Mouse (Mus musculus) limb, embryonic 10.5 days (tissue): ENCODE measurements around the gene Fut11. TPM values are rescaled to one million over a fixed set of nuclear protein-coding genes. Genes with fewer than 3 reads are reported as not detected.
"Not testable (repeated sequence)": the region's sequence is repeated elsewhere in the genome, so short reads cannot be mapped to it uniquely, and the experiment has no call there.

Experiments used
- DNase-seq: peaks from one replicate; pipeline ENCODE4 v3.0.0-alpha.2; 2017; ENCODE audit warnings: low spot score
- H3K27ac ChIP-seq: fragments of 300-500 bp; sonication (generic); 2 replicates; pipeline ENCODE4 v1.5.1; 2016; ENCODE audit warnings: mild to moderate bottlenecking
- H3K27me3 ChIP-seq: fragments of 300-500 bp; sonication (generic); 2 replicates; pipeline ENCODE4 v1.6.1; 2016; ENCODE audit warnings: low read depth, mild to moderate bottlenecking; ENCODE audit not compliant: poor library complexity, severe bottlenecking
- H3K36me3 ChIP-seq: fragments of 300-500 bp; sonication (generic); 2 replicates; pipeline ENCODE4 v1.6.1; 2016; ENCODE audit warnings: mild to moderate bottlenecking, moderate library complexity
- H3K4me1 ChIP-seq: fragments of 300-500 bp; sonication (generic); 2 replicates; pipeline ENCODE4 v1.6.1; 2016
- H3K4me3 ChIP-seq: fragments of 300-500 bp; sonication (generic); 2 replicates; pipeline ENCODE4 v1.5.1; 2016; ENCODE audit warnings: mild to moderate bottlenecking, moderate library complexity
- H3K9me3 ChIP-seq: fragments of 300-500 bp; sonication (generic); replicated peaks from 2 replicates; pipeline ENCODE4 v1.6.1; 2016; ENCODE audit warnings: mild to moderate bottlenecking
- WGBS: fragments of 180-500 bp; shearing (Covaris S2); methylation state at CpG from one replicate; pipeline ENCODE4 v1.1.7; 2016; 5-methylcytosine and 5-hydroxymethylcytosine counted together
- polyA plus RNA-seq: library from polyadenylated mRNA; unstranded; fragments of >200 nt; fragmentation: Nextera tagmentation; extraction: Ambion mirVana; gene quantifications from 2 replicates; pipeline ENCODE4 v1.2.1, GENCODE M21; 2016

Fut11 gene
- polyA plus RNA-seq, 1 experiment from 2014 or later = 20.4 TPM

GRCm38 (mm10) chr14:20703461-20703860, 8.7 kb downstream of the Fut11 start:
- H3K27me3 ChIP-seq, DNase-seq, H3K9me3 ChIP-seq: not testable (repeated sequence)
- WGBS = 10% methylated on average over 8 of the region's 8 CpGs
- peak overlapping the region; percentile 75 for H3K4me3 ChIP-seq
- peaks cover 37% of the 10 kb centered on the region for H3K36me3 ChIP-seq
- H3K27ac ChIP-seq = peak overlapping the region; percentile 95
- peaks cover 22% of the 10 kb centered on the region for H3K4me1 ChIP-seq

DNA sequence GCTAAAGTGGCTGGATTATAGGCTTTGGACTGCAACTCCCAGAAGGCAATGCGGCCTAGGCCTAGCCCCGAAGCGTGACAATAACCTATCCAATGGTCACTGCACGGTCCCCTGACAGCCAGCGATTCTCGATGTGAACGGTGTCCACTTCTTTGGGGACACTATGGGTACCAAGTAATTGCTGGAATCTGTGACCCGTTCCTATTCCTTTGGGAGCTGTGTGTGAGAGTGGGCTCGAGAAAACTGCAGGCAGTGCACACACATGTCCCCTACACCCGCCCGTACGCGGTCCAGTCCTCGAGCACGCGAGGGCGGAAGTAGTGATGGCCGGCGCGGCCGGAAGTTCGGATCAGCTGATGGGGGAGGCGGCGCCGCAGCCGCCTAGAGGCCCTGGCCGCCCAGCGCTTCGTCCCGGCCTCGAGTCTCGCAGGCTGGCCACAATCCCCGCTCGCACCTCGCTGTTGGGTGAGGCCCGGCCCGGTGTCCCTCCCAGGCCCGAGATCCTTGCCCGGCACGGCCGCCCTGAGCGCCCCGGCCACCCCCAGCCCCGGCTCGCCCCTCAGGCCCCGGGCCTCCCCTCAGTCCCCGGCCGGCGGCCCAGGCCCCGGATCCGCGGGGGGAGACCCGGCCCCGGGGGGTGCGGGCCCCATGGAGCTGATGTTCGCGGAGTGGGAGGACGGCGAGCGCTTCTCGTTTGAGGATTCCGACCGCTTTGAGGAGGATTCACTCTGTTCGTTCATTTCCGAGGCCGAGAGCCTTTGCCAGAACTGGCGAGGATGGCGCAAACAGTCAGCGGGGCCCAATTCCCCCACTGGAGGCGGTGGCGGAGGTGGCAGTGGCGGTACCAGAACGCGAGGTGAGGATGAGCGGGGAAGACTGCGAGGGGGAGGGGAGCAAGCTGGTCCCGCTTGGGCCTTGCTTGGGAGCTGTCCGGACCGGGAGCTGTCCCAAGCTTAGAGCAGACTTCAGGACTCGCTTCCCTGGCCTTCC, 12.7 kb downstream of the Fut11 start, which contains the start of gene Zswim8:
Gene Zswim8 (plus strand): TSS at position 352 of the 990 bp plus-strand sequence.
- under 1% methylated on average over 80 of the region's 80 CpGs for WGBS
- DNase-seq = peak; percentile 94
- no peaks in the 10 kb centered on the region for H3K27me3 ChIP-seq

GRCm38 (mm10) chr14:20708239-20708638, 13.5 kb downstream of the Fut11 start:
- Histone ChIP-seq H3K36me3 (peaks cover 55% of the 10 kb centered on the region), H3K27ac (peak overlapping the region; percentile 95), H3K9me3 (no peaks in the 10 kb centered on the region), H3K4me3 (peak overlapping the region; percentile 99), H3K27me3 (no peaks in the 10 kb centered on the region), H3K4me1 (peaks cover 24% of the 10 kb centered on the region)
- no peak for DNase-seq
- WGBS = 25% methylated on average over 10 of the region's 10 CpGs

More for the DNA sequence above, 12.7 kb downstream of the Fut11 start, which contains the start of gene Zswim8:
- peak within 1 kb of the TSS; percentile 95 for H3K27ac ChIP-seq
- peaks cover 24% of the 10 kb centered on the region for H3K4me1 ChIP-seq
- H3K9me3 ChIP-seq = no peaks in the 10 kb centered on the region
- H3K36me3 ChIP-seq = peaks cover 48% of the 10 kb centered on the region
- peak within 1 kb of the TSS; percentile 99 for H3K4me3 ChIP-seq

DNA sequence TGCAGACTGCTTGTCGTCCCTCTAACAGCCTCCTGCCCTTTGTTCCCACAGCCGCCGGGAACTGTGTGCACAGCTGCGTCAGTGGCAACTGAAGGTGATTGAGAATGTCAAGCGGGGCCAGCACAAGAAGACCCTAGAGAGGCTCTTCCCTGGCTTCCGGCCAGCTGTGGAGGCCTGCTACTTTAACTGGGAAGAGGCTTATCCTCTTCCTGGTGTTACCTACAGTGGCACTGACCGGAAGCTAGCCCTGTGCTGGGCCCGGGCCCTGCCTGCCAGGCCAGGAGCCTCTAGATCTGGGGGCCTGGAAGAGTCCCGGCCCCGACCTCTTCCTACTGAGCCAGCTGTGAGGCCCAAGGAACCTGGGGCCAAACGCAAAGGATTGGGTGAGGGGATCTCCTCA, 19.1 kb downstream of the Fut11 start:
- DNase-seq = no peak
- Histone ChIP-seq H3K27me3 (no peaks in the 10 kb centered on the region), H3K9me3 (no peaks in the 10 kb centered on the region), H3K27ac (no peak overlapping the region), H3K4me3 (no peak overlapping the region), H3K4me1 (peaks cover 11% of the 10 kb centered on the region), H3K36me3 (peaks cover 94% of the 10 kb centered on the region)
- WGBS = 82% methylated on average over 11 of the region's 11 CpGs

DNA sequence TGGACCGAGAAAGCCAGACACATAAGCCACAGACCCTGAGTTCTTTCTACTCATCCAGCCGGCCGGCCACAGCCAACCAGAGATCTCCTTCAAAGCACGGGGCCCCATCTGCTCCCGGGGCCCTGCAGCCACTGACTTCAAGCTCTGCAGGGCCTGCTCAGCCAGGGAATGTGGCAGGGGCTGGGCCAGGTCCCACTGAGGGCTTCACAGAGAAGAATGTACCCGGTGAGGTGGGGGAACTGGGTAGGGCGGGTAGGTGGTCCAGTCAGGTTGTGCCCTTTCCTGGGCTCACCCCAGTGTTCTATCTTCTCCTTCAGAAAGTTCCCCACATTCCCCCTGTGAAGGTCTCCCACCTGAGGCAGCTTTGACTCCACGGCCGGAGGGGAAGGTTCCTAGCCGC, 23.7 kb downstream of the Fut11 start:
- Histone ChIP-seq H3K27ac (no peak overlapping the region), H3K9me3 (no peaks in the 10 kb centered on the region), H3K27me3 (no peaks in the 10 kb centered on the region), H3K4me3 (no peak overlapping the region), H3K4me1 (no peaks in the 10 kb centered on the region), H3K36me3 (peaks cover 99% of the 10 kb centered on the region)
- WGBS = 94% methylated on average over 10 of the region's 10 CpGs
- DNase-seq = no peak

DNA sequence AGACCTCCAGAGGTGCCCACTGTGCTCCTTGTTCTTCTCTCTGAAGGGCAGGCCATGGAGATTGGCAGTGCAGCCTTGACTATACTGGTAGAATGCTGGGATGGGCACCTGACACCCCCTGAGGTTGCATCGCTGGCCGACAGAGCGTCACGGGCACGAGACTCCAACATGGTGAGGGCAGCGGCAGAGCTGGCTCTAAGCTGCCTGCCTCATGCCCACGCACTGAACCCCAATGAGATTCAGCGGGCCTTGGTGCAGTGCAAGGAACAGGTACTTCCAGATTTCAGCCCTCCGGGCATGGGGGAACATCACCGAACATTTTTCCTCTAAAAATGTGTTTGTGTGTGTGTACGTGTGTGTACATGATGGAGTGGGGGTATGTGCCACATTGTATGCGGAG, 25.0 kb downstream of the Fut11 start:
- Histone ChIP-seq H3K4me1 (no peaks in the 10 kb centered on the region), H3K27me3 (no peaks in the 10 kb centered on the region), H3K9me3 (no peaks in the 10 kb centered on the region), H3K36me3 (peaks cover 99% of the 10 kb centered on the region), H3K27ac (no peak overlapping the region), H3K4me3 (no peak overlapping the region)
- 97% methylated on average over 12 of the region's 12 CpGs for WGBS
- DNase-seq = no peak

GRCm38 (mm10) chr14:20721371-20721770, 26.6 kb downstream of the Fut11 start:
- Histone ChIP-seq H3K27me3 (no peaks in the 10 kb centered on the region), H3K9me3 (no peaks in the 10 kb centered on the region), H3K4me3 (no peak overlapping the region), H3K36me3 (peaks cover 98% of the 10 kb centered on the region), H3K4me1 (0 out of 2 replicates have a peak, but pooled peaks cover 4% of the 10 kb centered on the region), H3K27ac (no peak overlapping the region)
- no peak for DNase-seq
- 97% methylated on average over 4 of the region's 4 CpGs for WGBS

- no peak for DNase-seq
- WGBS = 92% methylated on average over 12 of the region's 12 CpGs
- H3K4me3 ChIP-seq = no peak overlapping the region
- H3K4me1 ChIP-seq = 0 out of 2 replicates have a peak, but pooled peaks cover 4% of the 10 kb centered on the region
- H3K27me3 ChIP-seq = no peaks in the 10 kb centered on the region
- peaks cover 98% of the 10 kb centered on the region for H3K36me3 ChIP-seq
- no peak overlapping the region for H3K27ac ChIP-seq
- no peaks in the 10 kb centered on the region for H3K9me3 ChIP-seq
Observed at GRCm38 (mm10) chr14:20723006-20723405, 28.2 kb downstream of the Fut11 start.

DNA sequence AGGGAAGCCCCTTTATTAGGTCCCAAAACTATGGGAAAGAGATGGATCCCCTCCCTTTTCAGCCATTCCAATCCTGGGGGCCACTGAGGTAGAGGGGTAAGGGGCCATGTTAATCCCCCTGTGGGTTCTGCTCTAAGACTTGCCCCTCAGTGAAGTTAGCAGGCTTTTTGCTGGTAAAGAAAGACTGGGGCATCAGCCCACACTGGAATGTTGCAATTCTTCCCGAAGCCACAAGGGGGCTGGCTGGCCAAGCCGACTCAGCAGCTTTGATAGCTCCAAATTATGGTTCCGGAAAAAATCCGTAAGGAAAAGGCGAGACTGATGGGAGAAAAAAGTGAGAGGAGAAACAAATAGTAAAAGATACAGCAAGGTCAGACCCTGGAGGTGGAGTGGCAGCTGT, 29.3 kb downstream of the Fut11 start:
- DNase-seq = peak; percentile 76
- WGBS = 39% methylated on average over 5 of the region's 5 CpGs
- Histone ChIP-seq H3K9me3 (no peaks in the 10 kb centered on the region), H3K27ac (no peak overlapping the region), H3K4me1 (0 out of 2 replicates have a peak, but pooled peaks cover 4% of the 10 kb centered on the region), H3K4me3 (no peak overlapping the region), H3K27me3 (no peaks in the 10 kb centered on the region), H3K36me3 (peaks cover 98% of the 10 kb centered on the region)

GRCm38 (mm10) chr14:20725660-20726339, 31.0 kb downstream of the Fut11 start:
- WGBS = 72% methylated on average over 6 of the region's 6 CpGs
- H3K27ac ChIP-seq = no peak overlapping the region
- no peaks in the 10 kb centered on the region for H3K27me3 ChIP-seq

DNA sequence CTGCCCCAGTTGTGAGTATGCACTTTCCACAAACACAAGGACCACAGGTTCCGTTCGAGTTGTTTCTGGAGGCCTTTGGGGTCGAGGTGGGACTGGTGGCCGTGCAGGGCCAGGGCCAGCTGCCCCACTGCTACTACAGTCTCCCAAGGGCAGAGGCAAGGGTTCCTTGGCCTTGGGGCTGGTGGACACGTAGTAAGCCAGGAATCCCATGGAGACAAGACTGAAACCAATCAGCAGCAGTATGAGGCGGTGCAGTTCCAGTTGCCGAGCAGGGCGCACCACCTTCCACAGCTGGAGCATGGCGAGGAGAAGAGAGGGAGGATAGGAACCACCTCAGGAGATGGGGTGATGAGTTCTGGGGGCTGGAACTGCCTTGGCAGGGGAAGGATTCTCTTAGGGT, 35.1 kb downstream of the Fut11 start:
- no peak overlapping the region for H3K4me3 ChIP-seq
- no peaks in the 10 kb centered on the region for H3K27me3 ChIP-seq
- DNase-seq = no peak
- H3K36me3 ChIP-seq = peaks cover 77% of the 10 kb centered on the region
- H3K4me1 ChIP-seq = peaks cover 20% of the 10 kb centered on the region
- 92% methylated on average over 9 of the region's 9 CpGs for WGBS
- H3K9me3 ChIP-seq = no peaks in the 10 kb centered on the region
- no peak overlapping the region for H3K27ac ChIP-seq

More at GRCm38 (mm10) chr14:20725660-20726339, 31.0 kb downstream of the Fut11 start:
- no peak overlapping the region for H3K4me3 ChIP-seq
- H3K4me1 ChIP-seq = 0 out of 2 replicates have a peak, but pooled peaks cover 4% of the 10 kb centered on the region
- no peak for DNase-seq
- no peaks in the 10 kb centered on the region for H3K9me3 ChIP-seq
- H3K36me3 ChIP-seq = peaks cover 98% of the 10 kb centered on the region

DNA sequence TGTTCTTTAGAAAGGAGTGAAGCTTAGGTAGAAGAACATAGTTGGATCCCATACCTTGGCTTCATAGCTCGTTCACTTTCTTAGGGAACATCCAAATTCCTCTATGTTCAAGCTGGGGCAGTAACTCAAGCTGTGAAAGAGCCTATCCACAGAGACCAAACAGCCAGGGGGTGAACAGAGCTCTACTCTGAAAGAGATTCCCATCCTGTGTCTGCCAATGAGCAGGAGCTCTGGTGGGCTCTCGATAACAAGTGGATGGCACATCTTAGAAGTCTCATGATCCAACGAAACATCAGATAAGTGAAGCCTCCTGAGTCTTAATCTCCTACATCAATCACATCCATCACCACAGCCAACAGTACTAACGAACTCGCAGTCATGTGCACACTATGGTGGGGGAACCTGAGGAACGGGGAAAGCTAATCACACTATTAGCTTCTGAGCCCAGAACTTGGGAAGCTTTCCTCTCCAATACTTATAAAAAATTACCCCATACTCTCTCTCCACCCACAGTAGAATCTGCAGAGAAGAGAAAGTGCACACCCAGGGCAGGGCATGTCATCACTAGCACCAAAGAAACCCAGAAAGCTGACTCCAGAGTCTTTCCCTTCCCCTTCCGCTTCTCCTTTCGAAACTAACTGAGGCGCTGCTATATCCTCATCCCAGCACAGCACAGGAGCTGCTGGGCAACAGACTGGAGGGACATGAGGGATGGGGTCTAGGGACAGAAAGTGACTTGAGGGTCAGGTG, 36.3 kb downstream of the Fut11 start:
- H3K36me3 ChIP-seq = peaks cover 76% of the 10 kb centered on the region
- no peaks in the 10 kb centered on the region for H3K27me3 ChIP-seq
- no peak for DNase-seq
- H3K4me3 ChIP-seq = no peak overlapping the region
- H3K9me3 ChIP-seq = no peaks in the 10 kb centered on the region
- H3K27ac ChIP-seq = no peak overlapping the region
- H3K4me1 ChIP-seq = peaks cover 21% of the 10 kb centered on the region
- 88% methylated on average over 9 of the region's 9 CpGs for WGBS
